Mouse (Mus musculus): ENCODE measurements around the gene Ly75. TPM values are rescaled to one million over a fixed set of nuclear protein-coding genes. Genes with fewer than 3 reads are reported as not detected.

Gene Ly75
- polyA plus RNA-seq, 1 experiment from 2014 or later: 2.6 TPM

GRCm38 (mm10) chr2:60407387-60407786 lies 24.3 kb upstream of the Ly75 start:
- no peaks in the 10 kb centered on the region for H3K4me1 ChIP-seq (ENCODE audit: control insufficient read depth, insufficient read depth, low read length)
- H3K27ac ChIP-seq (ENCODE audit: low read depth, low read length): no peak overlapping the region
- no peaks in the 10 kb centered on the region for H3K9me3 ChIP-seq (ENCODE audit: control insufficient read depth, low read length)
- no peaks in the 10 kb centered on the region for H3K27me3 ChIP-seq (ENCODE audit: control insufficient read depth, insufficient read depth, low read length)
- no peaks in the 10 kb centered on the region for H3K36me3 ChIP-seq (ENCODE audit: control insufficient read depth, insufficient read depth, low read length)
- H3K9ac ChIP-seq (ENCODE audit: low read length): no peak overlapping the region
- DNase-seq (ENCODE audit: low spot score) (no peak), ATAC-seq (ENCODE audit: insufficient read depth, low FRiP score, low TSS enrichment) (no peak)
- 84% methylated on average over 2 of the region's 2 CpGs for WGBS
- no peak overlapping the region for H3K4me2 ChIP-seq (ENCODE audit: low read depth)
- H3K4me3 ChIP-seq (ENCODE audit: low read depth, low read length): no peak overlapping the region

- WGBS: 87% methylated on average over 5 of the region's 5 CpGs
- no peak for ATAC-seq (ENCODE audit: insufficient read depth, low FRiP score, low TSS enrichment)
Measured at GRCm38 (mm10) chr2:60405431-60405830, 22.3 kb upstream of the Ly75 start.

GRCm38 (mm10) chr2:60404763-60405162 lies 21.7 kb upstream of the Ly75 start:
- no peak overlapping the region for H3K27ac ChIP-seq (ENCODE audit: low read depth, low read length)
- no peak for ATAC-seq (ENCODE audit: insufficient read depth, low FRiP score, low TSS enrichment)
- no peaks in the 10 kb centered on the region for H3K36me3 ChIP-seq (ENCODE audit: control insufficient read depth, insufficient read depth, low read length)
- H3K9me3 ChIP-seq (ENCODE audit: control insufficient read depth, low read length): no peaks in the 10 kb centered on the region
- no peak overlapping the region for H3K4me3 ChIP-seq (ENCODE audit: low read depth, low read length)
- H3K4me2 ChIP-seq (ENCODE audit: low read depth): no peak overlapping the region
- H3K9ac ChIP-seq (ENCODE audit: low read length): no peak overlapping the region
- no peaks in the 10 kb centered on the region for H3K4me1 ChIP-seq (ENCODE audit: control insufficient read depth, insufficient read depth, low read length)
- DNase-seq (ENCODE audit: low spot score): no peak
- WGBS: 91% methylated on average over 7 of the region's 7 CpGs
- H3K27me3 ChIP-seq (ENCODE audit: control insufficient read depth, insufficient read depth, low read length): no peaks in the 10 kb centered on the region

More at GRCm38 (mm10) chr2:60405431-60405830, 22.3 kb upstream of the Ly75 start:
- no peak overlapping the region for H3K4me3 ChIP-seq (ENCODE audit: low read depth, low read length)
- no peak for DNase-seq (ENCODE audit: low spot score)
- H3K9ac ChIP-seq (ENCODE audit: low read length): no peak overlapping the region
- H3K4me1 ChIP-seq (ENCODE audit: control insufficient read depth, insufficient read depth, low read length): no peaks in the 10 kb centered on the region
- H3K9me3 ChIP-seq (ENCODE audit: control insufficient read depth, low read length): no peaks in the 10 kb centered on the region
- H3K36me3 ChIP-seq (ENCODE audit: control insufficient read depth, insufficient read depth, low read length): no peaks in the 10 kb centered on the region
- no peak overlapping the region for H3K27ac ChIP-seq (ENCODE audit: low read depth, low read length)
- H3K27me3 ChIP-seq (ENCODE audit: control insufficient read depth, insufficient read depth, low read length): no peaks in the 10 kb centered on the region
- H3K4me2 ChIP-seq (ENCODE audit: low read depth): no peak overlapping the region

- no peaks in the 10 kb centered on the region for H3K27me3 ChIP-seq (ENCODE audit: control insufficient read depth, insufficient read depth, low read length)
- H3K4me2 ChIP-seq (ENCODE audit: low read depth): no peak overlapping the region
- H3K9me3 ChIP-seq (ENCODE audit: control insufficient read depth, low read length): no peaks in the 10 kb centered on the region
- H3K4me1 ChIP-seq (ENCODE audit: control insufficient read depth, insufficient read depth, low read length): no peaks in the 10 kb centered on the region
- WGBS: 75% methylated on average over 5 of the region's 5 CpGs
- H3K4me3 ChIP-seq (ENCODE audit: low read depth, low read length): no peak overlapping the region
- ATAC-seq (ENCODE audit: insufficient read depth, low FRiP score, low TSS enrichment) (no peak), DNase-seq (ENCODE audit: low spot score) (no peak)
- no peak overlapping the region for H3K9ac ChIP-seq (ENCODE audit: low read length)
- no peak overlapping the region for H3K27ac ChIP-seq (ENCODE audit: low read depth, low read length)
- H3K36me3 ChIP-seq (ENCODE audit: control insufficient read depth, insufficient read depth, low read length): no peaks in the 10 kb centered on the region
Measured at GRCm38 (mm10) chr2:60401694-60402093, 18.6 kb upstream of the Ly75 start.

- Histone ChIP-seq H3K27ac (ENCODE audit: low read depth, low read length) (no peak overlapping the region), H3K4me3 (ENCODE audit: low read depth, low read length) (no peak overlapping the region), H3K9ac (ENCODE audit: low read length) (no peak overlapping the region), H3K4me1 (ENCODE audit: control insufficient read depth, insufficient read depth, low read length) (no peaks in the 10 kb centered on the region), H3K9me3 (ENCODE audit: control insufficient read depth, low read length) (no peaks in the 10 kb centered on the region), H3K36me3 (ENCODE audit: control insufficient read depth, insufficient read depth, low read length) (no peaks in the 10 kb centered on the region), H3K4me2 (ENCODE audit: low read depth) (no peak overlapping the region), H3K27me3 (ENCODE audit: control insufficient read depth, insufficient read depth, low read length) (no peaks in the 10 kb centered on the region)
- ATAC-seq (ENCODE audit: insufficient read depth, low FRiP score, low TSS enrichment) (no peak), DNase-seq (ENCODE audit: low spot score) (no peak)
- 85% methylated on average over 6 of the region's 6 CpGs for WGBS
Measured at GRCm38 (mm10) chr2:60393786-60394185, 10.7 kb upstream of the Ly75 start.

- Histone ChIP-seq H3K9ac (ENCODE audit: low read length) (no peak overlapping the region), H3K4me3 (ENCODE audit: low read depth, low read length) (no peak overlapping the region), H3K4me2 (ENCODE audit: low read depth) (no peak overlapping the region), H3K27ac (ENCODE audit: low read depth, low read length) (no peak overlapping the region), H3K36me3 (ENCODE audit: control insufficient read depth, insufficient read depth, low read length) (no peaks in the 10 kb centered on the region), H3K27me3 (ENCODE audit: control insufficient read depth, insufficient read depth, low read length) (no peaks in the 10 kb centered on the region), H3K4me1 (ENCODE audit: control insufficient read depth, insufficient read depth, low read length) (no peaks in the 10 kb centered on the region), H3K9me3 (ENCODE audit: control insufficient read depth, low read length) (no peaks in the 10 kb centered on the region)
- ATAC-seq (ENCODE audit: insufficient read depth, low FRiP score, low TSS enrichment): no peak
- WGBS: 86% methylated on average over 4 of the region's 4 CpGs
- no peak for DNase-seq (ENCODE audit: low spot score)
Measured at GRCm38 (mm10) chr2:60392286-60392685, 9.2 kb upstream of the Ly75 start.

- Histone ChIP-seq H3K27ac (ENCODE audit: low read depth, low read length) (no peak overlapping the region), H3K36me3 (ENCODE audit: control insufficient read depth, insufficient read depth, low read length) (no peaks in the 10 kb centered on the region), H3K27me3 (ENCODE audit: control insufficient read depth, insufficient read depth, low read length) (no peaks in the 10 kb centered on the region), H3K9ac (ENCODE audit: low read length) (no peak overlapping the region), H3K9me3 (ENCODE audit: control insufficient read depth, low read length) (no peaks in the 10 kb centered on the region), H3K4me1 (ENCODE audit: control insufficient read depth, insufficient read depth, low read length) (0 out of 2 replicates have a peak, but pooled peaks cover 2% of the 10 kb centered on the region), H3K4me2 (ENCODE audit: low read depth) (no peak overlapping the region), H3K4me3 (ENCODE audit: low read depth, low read length) (no peak overlapping the region)
- 80% methylated on average over 3 of the region's 3 CpGs for WGBS
- no peak for ATAC-seq (ENCODE audit: insufficient read depth, low FRiP score, low TSS enrichment)
- DNase-seq (ENCODE audit: low spot score): no peak
Measured at GRCm38 (mm10) chr2:60387363-60387762, 4.3 kb upstream of the Ly75 start.

- Histone ChIP-seq H3K9ac (ENCODE audit: low read length) (no peak overlapping the region), H3K27ac (ENCODE audit: low read depth, low read length) (no peak overlapping the region), H3K36me3 (ENCODE audit: control insufficient read depth, insufficient read depth, low read length) (no peaks in the 10 kb centered on the region), H3K4me1 (ENCODE audit: control insufficient read depth, insufficient read depth, low read length) (0 out of 2 replicates have a peak, but pooled peaks cover 2% of the 10 kb centered on the region), H3K27me3 (ENCODE audit: control insufficient read depth, insufficient read depth, low read length) (no peaks in the 10 kb centered on the region), H3K9me3 (ENCODE audit: control insufficient read depth, low read length) (no peaks in the 10 kb centered on the region), H3K4me3 (ENCODE audit: low read depth, low read length) (no peak overlapping the region), H3K4me2 (ENCODE audit: low read depth) (no peak overlapping the region)
- ATAC-seq (ENCODE audit: insufficient read depth, low FRiP score, low TSS enrichment): no peak
- 80% methylated on average over 2 of the region's 2 CpGs for WGBS
- no peak for DNase-seq (ENCODE audit: low spot score)
Measured at GRCm38 (mm10) chr2:60386835-60387234, 3.7 kb upstream of the Ly75 start.

GRCm38 (mm10) chr2:60384763-60385085 lies 1.6 kb upstream of the Ly75 start:
- 0 out of 2 replicates have a peak, but pooled peaks cover 2% of the 10 kb centered on the region for H3K4me1 ChIP-seq (ENCODE audit: control insufficient read depth, insufficient read depth, low read length)
- no peak overlapping the region for H3K4me3 ChIP-seq (ENCODE audit: low read depth, low read length)
- H3K9ac ChIP-seq (ENCODE audit: low read length): no peak overlapping the region
- DNase-seq (ENCODE audit: low spot score) (no peak), ATAC-seq (ENCODE audit: insufficient read depth, low FRiP score, low TSS enrichment) (no peak)
- no peaks in the 10 kb centered on the region for H3K9me3 ChIP-seq (ENCODE audit: control insufficient read depth, low read length)
- no peaks in the 10 kb centered on the region for H3K27me3 ChIP-seq (ENCODE audit: control insufficient read depth, insufficient read depth, low read length)
- H3K36me3 ChIP-seq (ENCODE audit: control insufficient read depth, insufficient read depth, low read length): no peaks in the 10 kb centered on the region
- H3K27ac ChIP-seq (ENCODE audit: low read depth, low read length): no peak overlapping the region
- H3K4me2 ChIP-seq (ENCODE audit: low read depth): no peak overlapping the region
